Mouse (Mus musculus) CD4-positive helper T cell, adult 2 months (primary cell): ENCODE measurements around the gene Ppp1r15b.

Source experiments
- DNase-seq: peaks from one replicate; pipeline ENCODE4 v3.0.0-alpha.2; 2012; ENCODE audit warnings: low read depth, missing footprints, low spot score

Gene Ppp1r15b

DNA sequence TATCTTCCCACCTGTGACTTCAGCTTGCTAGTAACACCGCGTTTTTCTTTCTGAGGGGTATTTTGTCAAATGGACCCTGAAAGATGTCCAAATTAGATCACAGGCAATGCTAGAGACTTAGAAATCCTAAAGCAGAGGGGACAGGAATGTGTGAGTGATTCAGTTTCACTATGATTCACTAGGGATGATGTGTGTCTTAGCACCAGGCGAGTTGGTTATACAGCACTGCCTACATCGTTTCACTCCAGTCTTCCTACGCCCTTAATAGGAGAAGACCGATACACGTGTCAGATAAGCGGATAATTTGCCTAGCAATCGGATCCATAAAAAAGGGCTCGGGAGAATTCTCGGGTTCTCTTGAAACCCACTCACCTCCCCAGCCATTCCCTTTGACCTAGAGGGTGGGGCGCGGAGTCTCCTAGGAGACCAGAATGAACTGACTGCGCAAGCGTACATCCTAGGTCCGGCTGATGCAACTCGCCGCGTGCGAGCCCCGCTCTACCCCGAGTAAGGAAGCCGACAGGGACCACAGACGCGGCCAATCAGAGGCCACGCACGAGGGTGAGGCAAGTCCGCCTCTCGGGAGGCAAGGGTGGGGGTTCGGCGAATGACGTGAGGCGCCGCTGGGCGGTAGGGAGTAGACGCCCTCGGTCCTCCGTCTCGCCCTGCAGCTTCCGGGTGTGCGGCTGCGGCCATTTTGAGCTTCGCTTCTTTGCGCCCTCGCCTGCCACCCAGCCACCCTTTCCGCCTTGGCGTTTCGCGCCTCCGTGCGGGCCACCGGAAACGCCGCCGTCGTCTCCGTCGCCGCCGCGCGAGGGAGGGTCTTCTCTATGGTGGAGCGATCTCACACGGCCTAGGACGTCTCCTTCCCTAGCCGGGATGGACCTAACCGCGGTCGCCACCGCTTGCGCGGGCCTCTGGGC is at the start of gene Ppp1r15b:
Gene Ppp1r15b (plus strand): TSS at position 506 of the 923 bp plus-strand sequence.
- peak; percentile 99 for DNase-seq

DNA sequence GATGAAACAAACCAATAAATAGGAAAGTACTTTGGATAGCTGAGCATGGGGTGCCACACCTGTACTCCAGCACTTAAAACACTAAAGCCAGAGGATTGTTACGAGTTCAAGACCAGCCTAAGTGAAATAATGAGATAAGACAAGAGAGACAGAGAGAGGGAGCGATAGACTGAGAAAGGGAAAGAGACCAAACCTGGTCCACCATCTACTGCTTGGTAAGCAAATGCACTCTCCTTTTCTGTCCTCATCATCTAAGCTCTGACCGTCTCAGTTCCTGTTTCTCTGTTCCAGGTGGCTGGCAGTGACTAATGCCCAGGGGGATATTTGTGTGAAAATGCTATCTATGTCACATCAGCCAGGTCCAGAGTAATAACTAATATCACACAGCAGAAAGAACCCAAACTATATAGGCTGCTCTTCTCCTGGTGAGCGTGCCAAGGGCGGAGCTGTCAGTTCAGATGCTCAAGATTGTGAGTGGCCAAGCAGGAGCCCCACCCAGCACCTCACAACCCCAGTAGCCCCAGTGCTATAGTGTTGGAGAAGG is 47.9 kb upstream of the Ppp1r15b start:
- DNase-seq = no peak

DNA sequence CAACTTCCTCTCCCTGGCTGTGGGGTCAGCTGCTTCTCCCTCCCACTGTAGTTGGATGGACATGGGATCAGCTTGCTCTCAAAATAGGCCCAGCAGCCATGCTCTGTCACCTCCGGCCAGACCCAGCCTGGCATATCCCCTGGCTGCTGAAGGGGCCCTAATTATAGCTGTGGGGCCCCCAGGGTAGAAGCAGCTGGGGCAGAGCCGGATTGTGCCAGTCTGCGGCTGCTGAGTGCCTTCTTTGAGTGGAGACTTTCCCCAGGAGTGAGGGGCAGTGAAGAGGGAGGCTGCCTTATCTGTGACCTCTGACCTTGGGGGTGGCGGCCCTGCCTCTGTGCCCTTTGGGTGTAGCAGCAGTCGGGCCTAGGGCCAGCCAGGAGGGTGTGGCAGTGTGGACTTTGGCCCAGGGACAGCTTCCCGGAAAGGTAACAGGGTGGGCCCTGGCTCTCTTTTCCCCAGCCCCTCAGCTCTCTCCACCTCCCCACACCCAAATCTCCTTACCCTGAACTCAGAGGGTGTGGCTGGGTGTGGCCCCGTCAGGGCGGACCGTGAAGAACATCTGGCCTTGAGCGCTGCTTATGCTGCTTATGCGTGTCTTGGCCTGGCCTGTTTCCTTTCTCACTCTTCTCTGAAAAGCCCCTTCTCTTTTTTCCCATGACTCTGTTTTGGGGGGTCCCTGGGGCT is 46.9 kb upstream of the Ppp1r15b start:
- no peak for DNase-seq

DNA sequence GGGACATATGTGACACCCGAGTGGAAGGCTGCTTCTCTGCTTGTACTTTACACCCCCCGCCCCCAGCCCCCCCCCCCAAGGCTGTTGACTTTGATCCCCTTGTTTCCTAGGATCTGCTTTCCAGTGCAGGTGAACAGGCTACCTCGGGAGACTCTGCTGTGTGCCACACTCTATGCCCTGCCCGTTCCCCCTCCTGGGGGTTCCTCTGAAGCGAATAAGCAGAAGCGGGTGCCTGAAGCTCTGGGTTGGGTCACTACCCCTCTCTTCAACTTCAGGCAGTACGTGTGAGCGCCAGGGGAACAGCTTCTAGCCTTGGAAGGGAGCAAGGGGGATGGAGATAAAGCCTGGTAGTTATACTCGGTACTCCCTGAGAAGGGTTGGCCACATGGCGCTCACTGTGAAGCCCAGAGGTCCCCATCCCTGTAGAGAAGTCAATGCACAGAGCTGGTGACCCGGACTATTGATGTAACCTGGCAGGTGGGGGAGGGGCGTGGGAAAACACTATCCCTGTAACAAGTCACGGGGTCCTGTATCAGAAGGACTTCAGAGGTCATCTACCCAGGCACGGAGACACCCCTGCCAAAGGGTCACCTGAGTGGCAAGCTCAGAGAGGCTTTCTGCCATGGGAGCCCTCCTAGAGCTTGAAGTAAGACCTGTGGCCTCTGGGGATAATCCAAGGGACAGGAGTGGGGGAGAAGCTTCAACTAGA is 46.1 kb upstream of the Ppp1r15b start:
- DNase-seq = no peak

DNA sequence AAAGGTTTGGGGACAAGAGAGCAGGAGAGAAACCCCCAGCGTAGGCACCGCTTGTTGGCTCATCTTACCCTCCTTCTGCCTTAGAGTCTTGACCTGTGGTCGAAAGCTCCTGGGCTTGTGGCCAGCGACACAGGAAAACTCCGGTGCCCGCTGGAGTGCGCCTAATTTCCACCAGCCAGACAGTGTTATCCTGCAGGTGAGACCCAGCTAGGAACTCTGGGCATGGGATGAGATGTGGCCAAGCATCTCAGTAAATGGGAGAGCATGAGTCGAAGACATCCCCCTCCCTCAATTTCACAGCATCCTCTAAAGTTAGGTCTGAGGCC is 45.6 kb upstream of the Ppp1r15b start:
- no peak for DNase-seq

DNA sequence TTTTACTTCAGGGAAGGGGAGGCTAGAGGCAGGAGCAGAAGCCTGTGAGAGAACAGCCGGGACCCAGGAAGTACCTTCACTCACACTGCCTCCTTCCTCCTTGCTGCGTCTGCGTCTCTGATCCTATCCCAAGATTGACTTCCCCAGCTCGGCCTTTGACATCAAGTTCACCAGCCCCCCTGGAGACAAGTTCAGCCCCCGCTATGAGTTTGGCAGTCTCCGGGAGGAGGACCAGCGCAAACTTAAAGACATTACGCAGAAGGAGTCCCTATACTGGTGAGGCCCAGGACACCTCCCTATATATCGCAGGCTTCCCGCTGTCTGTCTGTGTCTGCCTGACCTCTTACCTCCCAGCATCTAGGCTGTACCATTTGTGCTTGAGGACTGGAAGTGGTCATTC is 44.1 kb upstream of the Ppp1r15b start:
- no peak for DNase-seq

DNA sequence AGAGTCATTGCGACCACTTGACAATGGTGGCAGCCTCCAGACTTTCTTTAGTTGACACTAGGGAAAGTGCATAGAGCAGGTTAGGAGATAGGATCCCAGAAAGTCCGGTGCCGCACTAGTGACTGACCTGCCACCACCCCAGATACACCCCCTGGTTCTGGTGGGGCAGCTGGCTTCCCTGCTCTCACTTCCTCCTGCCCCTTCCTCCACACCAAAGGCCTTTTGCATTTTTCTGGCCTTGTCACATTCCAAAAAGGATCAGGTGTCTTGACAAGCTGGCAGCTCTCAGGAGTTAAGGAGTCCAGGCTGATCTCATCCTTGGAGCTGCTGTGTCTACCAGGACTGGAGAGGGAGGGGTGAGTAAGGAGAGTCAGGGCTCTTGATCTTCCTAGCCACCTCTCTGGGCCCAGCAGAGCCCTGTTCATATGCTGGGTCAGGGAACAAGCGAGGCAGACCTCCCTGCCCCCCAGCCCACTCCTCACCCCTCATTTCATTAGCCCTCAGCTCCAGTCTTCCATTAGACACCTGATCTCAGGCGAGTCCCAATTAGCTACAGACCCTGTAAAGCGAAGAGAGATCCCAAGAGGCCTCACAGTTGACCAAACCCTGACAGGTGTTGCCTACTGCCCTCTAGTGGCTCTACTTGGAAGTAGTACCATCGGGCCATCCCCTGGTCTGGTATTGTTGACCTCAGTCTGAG is 43.6 kb upstream of the Ppp1r15b start:
- DNase-seq = peak; percentile 52

DNA sequence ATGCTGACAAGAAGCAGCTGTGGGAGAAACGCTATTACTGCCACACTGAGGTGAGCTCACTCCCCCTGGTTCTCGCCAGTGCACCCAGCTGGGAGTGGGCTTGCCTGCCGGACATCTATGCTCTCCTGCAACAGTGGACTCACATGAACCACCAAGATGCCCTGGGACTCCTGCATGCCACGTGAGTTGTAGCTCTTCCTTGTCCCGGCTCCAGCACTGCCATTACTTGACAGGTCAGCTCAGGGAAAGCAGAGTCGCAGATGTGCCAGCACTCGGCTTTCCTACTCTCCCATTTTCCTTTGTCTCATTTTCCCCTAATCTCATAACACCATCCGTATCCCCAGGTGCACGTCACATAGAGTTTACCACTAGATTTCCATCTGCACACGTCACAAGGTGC is 42.7 kb upstream of the Ppp1r15b start:
- no peak for DNase-seq

DNA sequence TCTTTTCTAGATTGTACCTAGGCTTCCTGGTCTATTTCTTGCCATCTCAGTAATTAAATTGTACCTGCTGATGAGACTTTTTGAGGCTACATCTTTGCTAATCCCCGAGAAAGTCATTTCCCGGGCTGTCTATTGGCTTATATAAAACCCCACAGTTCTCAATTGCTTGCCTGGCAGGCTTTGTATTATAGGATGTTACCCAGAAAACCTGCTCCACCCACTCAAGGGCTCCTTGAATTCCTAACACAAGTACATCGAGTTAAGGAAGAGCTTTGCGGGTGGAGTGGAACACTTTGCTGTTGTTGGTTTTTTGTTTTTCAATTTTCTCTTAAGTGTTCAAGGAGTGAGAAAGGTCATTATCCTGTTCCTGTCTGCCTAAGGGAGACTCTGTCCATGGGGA is 41.5 kb upstream of the Ppp1r15b start:
- no peak for DNase-seq

DNA sequence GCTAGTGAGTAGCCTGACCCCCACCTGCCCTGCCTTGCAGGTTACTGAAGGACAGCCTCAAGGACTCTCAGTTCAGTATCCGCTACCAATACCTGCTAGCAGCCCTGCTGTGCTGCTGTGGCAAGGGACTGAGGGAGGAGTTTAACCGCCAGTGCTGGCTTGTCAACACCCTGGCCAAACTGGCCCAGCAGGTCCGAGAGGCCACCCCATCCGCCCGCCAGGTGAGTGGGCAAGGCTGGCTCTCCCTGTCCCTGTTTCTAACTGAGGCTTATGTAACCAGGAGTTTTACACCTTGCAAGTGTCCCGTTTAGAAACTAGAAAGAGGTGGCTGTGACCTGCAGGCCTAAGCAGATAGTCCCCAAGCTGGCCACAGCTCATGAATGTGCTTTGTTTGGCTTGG is 40.3 kb upstream of the Ppp1r15b start:
- no peak for DNase-seq

DNA sequence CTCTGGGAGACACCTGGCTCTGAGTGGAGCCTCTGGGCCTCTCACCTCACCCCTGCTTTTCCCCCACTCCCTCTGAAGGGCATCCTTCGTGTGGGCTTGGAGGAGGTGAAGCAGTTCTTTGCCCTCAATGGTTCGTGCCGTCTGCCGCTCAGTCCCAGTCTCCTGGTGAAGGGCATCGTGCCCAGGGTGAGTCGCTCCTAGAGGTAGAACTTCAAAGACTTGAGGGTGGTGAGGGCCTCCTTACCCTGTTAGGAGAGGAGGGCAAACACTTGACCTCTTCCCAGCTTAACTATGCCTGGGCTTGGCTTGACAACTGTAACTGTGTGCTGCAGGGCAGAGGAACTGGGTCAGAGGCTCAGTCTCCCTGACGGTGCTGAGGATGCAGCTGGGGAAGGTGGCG is 39.5 kb upstream of the Ppp1r15b start:
- DNase-seq = no peak

DNA sequence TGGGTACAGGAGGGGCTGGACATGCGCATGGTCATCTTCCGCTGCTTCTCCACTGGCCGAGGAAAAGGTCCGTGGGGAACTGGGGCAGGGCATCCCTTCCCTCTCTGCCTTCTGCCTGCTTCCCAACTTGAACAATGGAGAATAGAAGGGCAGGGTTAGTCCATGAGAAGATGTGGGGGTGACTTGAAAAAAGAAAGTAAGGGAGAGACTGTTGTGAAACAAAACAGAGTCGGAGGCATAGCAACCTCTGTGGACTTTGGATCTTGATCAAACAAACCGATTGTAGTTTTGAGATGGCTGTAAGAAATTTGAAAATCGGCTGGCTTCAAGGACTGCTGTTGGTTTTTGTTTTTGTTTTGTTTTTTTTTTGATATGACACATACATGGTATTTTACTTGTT is 37.2 kb upstream of the Ppp1r15b start:
- DNase-seq = no peak

DNA sequence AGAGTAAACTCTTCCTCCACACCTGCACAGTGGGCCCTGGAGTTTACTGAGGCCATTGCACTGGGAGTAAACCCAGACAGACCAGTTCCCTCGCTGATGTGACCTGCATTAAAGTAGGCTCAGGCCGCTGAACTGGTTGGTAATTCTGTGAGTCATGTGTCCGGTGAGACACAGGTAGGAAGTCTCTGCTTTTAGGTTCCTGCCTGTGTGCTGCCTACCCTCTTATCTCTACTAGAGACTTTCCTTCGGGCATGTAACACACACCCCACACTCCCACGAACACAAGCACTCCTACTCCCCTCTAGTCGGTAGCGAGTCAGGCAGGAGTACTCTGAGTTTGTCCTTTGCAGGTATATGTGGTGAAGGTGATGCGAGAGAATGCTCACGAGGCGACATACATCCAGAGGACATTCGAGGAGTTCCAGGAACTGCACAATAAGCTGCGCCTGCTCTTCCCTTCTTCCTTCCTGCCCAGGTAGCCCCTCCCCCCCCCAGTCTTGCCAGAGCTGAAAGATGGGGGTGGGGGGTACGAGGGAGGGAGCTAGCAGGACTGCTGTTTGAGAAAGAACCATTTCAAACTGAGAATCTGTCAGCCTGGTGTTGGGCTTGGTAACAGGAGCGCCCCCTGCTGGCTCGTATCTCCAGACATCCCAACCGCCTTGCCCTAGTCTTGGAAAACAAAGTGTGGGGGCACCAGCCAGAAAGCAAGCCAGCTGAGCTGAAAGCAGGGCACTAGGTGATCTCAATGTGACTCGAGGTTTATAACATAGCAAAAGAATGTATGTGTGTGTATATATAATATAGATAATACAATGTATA is 29.8 kb upstream of the Ppp1r15b start:
- peak; percentile 68 for DNase-seq

DNA sequence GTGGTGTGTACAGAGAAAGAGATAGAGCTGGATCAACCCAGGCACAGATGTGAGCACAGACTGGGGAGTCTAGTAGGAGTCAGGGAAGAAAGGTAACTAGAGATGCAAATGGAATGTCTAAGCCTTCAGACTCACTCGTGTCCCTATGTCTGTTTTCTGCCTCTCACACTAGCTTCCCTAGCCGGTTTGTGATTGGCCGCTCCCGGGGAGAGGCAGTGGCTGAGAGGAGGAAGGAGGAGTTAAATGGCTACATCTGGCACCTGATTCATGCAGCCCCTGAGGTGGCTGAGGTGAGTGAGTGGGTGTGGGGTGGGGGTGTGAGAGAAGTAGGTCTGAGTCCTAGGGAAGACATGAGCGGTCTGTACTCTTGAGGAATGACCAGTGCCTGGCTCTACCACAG is 28.8 kb upstream of the Ppp1r15b start:
- no peak for DNase-seq

DNA sequence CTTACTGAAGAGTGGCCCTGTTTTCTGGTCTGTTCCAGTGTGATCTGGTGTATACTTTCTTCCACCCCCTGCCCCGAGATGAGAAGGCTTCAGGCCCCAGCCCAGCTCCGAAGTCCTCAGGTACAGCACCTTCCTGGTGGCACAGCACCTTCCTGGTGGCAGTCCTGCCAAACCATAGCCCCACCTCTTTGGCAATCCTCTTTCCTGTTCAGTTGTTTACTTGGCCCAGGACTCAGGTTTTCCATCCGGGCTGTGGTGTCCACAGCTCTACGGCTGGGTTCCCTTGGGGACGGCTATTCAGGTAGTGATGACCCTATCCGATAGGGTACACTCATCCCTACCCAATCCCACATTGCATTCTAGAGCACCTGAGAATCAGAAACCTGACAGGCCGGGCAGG is 27.6 kb upstream of the Ppp1r15b start:
- DNase-seq = no peak

DNA sequence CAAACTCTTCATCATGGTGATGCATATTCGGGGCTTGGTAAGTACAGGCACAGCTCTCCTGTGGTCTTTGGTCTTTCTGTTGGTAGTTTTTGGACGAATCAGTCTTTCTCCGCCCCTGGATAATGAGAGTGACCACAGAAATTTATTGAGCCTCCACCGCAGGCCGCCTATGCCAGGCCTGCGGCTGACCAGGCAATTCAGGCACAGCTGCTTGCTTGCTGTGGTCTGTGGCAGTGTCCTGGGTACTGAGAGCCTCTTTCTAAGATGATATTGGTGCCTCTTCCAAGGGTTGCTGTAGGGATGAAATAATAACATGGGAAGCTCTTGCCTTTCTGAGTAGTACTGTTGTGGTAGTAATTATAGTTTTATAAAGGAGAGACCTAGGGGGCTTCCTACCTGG is 27.1 kb upstream of the Ppp1r15b start:
- no peak for DNase-seq

DNA sequence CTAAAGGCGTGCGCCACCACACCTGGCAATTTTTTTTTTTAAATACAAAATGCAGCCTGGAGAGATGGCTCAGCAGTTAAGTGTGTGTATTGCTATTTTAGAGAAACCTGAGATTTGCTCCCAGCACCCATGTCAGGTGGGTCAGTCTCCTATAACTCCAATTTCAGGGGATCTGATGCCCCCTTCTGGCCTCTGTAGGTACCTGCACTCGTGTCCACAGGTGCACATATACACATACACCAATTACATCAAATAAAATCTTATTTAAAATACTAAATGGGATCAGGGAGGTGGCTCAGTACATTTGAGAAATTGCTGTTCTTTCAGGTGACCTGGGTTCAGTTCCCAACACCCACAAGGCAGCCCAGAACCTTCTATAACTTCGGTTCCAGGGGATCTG is 14.8 kb upstream of the Ppp1r15b start:
- no peak for DNase-seq

DNA sequence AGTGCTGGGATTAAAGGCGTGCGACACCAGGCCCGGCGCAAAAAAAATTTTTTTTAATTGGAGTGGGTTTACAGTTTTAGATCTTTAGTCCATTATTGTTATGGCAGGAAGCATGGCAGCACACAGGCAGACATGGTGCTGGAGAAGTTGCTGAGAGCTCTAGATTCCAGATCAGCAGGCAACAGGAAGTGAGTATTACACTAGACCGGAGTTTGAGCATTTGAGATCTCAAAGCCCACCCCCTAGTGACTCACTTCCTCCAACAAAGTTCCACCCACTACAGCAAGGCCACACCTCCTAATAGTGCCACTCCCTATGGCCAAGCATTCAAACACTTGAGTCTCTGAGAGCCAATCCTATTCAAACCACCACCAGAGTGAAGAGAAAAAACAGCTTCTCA is 12.8 kb upstream of the Ppp1r15b start:
- DNase-seq = no peak

DNA sequence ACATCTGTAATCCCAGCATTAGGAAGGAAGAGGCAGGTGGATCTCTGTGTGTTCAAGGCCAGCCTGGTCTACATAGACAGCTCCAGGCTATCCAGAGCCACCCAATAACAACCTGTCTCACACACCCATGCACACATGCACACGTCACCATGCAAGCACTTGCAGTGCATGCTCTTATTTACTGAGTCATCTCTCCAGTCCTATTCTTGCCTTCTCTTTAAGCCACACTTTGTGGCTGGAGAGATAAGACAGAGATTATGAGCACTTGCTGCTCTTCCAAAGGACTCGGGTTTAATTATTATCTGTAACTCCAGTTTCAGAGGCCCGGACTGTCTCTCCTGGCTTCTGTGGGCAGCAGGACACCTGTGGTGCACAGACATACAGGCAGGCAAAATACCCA is 12.1 kb upstream of the Ppp1r15b start:
- DNase-seq = no peak

DNA sequence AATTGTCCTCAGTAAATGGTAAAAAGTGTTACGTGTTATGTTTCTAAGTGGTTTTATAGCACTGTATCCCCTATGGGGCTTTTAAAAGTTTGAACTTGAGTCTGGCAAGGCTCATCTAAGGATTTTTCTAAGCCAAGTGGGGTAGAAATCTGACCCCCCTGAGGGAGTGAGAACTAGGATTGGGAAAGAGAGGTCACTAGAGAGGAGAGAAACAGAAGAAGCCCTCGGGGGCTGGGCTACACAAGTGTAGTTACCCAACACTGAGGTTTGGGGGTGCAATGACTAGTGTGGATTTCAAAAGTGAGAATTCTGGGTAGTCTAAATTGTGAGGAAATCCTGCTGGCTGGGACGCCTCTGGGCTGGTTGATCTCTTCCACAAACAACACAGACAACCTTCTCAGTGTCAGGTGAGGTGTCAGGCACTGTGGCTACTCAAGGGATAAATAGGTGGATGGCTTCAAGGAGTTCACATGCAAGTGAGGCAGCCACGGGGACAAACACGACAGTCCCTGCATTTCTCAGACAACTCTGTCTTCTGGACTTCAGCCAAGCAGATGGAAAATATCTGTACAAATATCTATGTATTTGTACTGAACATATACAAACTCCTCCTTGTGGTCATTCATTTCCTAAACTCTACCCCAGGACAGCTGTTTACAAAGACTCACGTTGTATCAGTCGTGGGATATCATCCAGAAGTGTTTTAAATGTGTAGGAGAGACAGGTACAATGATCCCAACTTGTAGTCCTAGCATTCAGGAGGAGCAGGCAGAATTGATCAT is 10.8 kb upstream of the Ppp1r15b start:
- no peak for DNase-seq
